Mouse (Mus musculus): ENCODE measurements at regions not wholly inside any gene's neighbourhood (a gene's known extent, or its start where the extent isn't known, plus 50 kb on each side); places are given as distances from the start of the nearest gene placed in this dataset.

DNA sequence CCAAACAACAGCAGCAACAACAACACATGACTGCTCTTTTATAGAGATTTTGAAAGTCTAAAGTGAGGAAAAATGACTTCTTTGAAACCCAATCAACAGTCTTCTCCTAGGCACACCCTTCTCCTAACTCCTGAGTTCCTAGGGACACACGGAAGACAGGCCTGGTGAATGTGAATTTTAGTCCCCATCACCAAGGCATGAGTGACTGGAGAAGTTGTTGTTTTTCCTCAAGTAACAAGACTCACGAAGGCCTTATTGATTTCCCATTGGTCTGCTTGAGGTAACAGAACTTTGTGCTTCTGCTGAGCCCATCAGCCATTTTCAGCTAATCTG, 209.2 kb upstream of the Pfn2 start:
- DNase-seq (ENCODE audit: low spot score), result no peak
- no peaks in the 10 kb centered on the region for H3K9me3 ChIP-seq
- WGBS, result 94% methylated on average over 2 of the region's 2 CpGs

DNA sequence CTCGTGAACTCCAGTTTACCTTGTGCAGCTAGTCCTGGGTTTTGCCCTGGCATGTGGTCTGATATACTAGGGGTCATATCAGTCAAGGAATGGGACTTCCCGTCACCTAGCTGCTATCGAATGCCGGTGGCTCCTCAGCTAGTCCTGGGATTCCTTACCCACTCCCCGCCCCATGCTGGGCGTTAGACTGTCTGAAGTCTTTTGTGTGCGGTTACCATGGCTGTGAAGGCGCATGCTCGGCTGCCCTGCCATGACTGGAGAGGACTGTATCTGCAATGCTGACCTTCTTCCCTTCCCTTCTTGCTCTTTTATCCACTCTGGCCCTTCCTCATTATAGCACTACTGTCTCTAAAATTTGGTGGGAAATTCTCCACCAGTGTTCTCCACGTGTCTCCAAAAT, 210.3 kb upstream of the Pfn2 start:
- no peak overlapping the region for H3K4me3 ChIP-seq
- peak overlapping the region; percentile 1 for H3K27ac ChIP-seq
- H3K4me1 ChIP-seq (replicated peaks), result peaks cover 16% of the 10 kb centered on the region
- no peaks in the 10 kb centered on the region for H3K9me3 ChIP-seq
- 32% methylated on average over 10 of the region's 10 CpGs for WGBS
- H3K27me3 ChIP-seq (ENCODE audit: insufficient read depth, poor library complexity, severe bottlenecking), result no peaks in the 10 kb centered on the region
- no peaks in the 10 kb centered on the region for H3K36me3 ChIP-seq
- peak; percentile 49 for DNase-seq (ENCODE audit: low spot score)

More for the DNA sequence above, 209.2 kb upstream of the Pfn2 start:
- H3K27ac ChIP-seq, result 0 out of 2 replicates have a peak overlapping the region, but pooled peaks have one; percentile 5
- H3K4me1 ChIP-seq (replicated peaks), result peaks cover 16% of the 10 kb centered on the region
- H3K4me3 ChIP-seq, result no peak overlapping the region
- no peaks in the 10 kb centered on the region for H3K27me3 ChIP-seq (ENCODE audit: insufficient read depth, poor library complexity, severe bottlenecking)
- no peaks in the 10 kb centered on the region for H3K36me3 ChIP-seq

DNA sequence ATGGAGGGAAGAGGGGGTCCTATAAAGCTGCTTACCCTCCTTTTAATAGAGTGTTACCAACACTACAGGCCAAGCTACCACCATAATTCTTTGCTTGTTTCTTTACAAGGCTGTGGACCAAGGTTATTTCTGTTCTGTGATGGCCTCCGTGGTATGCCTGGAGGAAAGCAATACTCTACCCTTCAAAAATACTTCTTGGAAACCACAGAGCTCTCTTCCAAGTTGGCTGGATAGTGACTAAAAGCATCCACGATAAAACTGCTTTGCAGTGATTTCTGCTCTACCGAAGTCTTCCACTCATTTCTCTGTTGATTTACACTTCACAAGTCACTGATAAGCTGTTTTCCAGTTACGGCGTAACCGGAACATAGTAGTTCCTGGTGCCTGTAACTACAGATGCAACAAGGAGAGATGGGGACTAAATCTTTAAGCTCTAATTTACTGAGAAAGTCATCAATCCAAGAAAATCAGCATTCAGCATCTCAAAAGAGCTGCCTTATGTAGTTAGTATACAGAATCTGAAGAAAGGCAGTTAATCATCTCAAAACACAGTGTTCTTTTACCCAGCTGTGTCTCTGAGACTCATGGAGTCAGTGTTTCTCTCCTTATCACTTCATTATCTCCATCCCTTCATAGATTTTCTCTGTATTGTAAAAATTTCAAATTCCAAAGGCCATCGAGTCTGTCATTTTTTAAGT, 216.1 kb upstream of the Pfn2 start:
- Histone ChIP-seq H3K27me3 (ENCODE audit: insufficient read depth, poor library complexity, severe bottlenecking) (no peaks in the 10 kb centered on the region), H3K4me1 (replicated peaks) (peaks cover 8% of the 10 kb centered on the region; the same call in 1 of the 2 replicates), H3K9me3 (no peaks in the 10 kb centered on the region), H3K27ac (no peak overlapping the region), H3K36me3 (no peaks in the 10 kb centered on the region), H3K4me3 (no peak overlapping the region)
- WGBS, result 93% methylated on average over 7 of the region's 7 CpGs
- DNase-seq (ENCODE audit: low spot score), result no peak

DNA sequence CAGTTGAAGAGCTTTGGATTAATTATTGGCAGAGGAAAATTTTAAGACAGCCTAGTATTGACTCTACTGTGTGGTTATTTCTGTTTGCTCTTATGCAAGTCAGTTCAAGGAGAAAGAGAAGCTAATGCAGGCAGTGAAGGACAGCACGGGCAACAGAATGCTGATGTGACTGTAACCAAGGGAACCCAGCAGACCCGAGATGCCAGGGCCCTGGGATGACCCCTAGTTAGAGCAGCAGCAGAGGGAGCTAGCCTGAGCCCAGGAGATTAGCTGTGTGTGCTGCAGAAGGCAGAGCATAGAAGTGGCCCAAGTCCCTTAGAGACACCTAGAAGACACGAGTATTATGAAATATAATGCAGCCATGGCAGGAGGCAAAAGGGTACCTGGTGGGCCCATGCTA, 223.7 kb upstream of the Pfn2 start:
- Histone ChIP-seq H3K9me3 (no peaks in the 10 kb centered on the region), H3K27ac (peak overlapping the region; percentile 84), H3K4me1 (replicated peaks) (peaks cover 15% of the 10 kb centered on the region), H3K36me3 (no peaks in the 10 kb centered on the region), H3K4me3 (no peak overlapping the region), H3K27me3 (ENCODE audit: insufficient read depth, poor library complexity, severe bottlenecking) (no peaks in the 10 kb centered on the region)
- DNase-seq (ENCODE audit: low spot score), result peak; percentile 39
- WGBS, result 33% methylated on average over 3 of the region's 3 CpGs

DNA sequence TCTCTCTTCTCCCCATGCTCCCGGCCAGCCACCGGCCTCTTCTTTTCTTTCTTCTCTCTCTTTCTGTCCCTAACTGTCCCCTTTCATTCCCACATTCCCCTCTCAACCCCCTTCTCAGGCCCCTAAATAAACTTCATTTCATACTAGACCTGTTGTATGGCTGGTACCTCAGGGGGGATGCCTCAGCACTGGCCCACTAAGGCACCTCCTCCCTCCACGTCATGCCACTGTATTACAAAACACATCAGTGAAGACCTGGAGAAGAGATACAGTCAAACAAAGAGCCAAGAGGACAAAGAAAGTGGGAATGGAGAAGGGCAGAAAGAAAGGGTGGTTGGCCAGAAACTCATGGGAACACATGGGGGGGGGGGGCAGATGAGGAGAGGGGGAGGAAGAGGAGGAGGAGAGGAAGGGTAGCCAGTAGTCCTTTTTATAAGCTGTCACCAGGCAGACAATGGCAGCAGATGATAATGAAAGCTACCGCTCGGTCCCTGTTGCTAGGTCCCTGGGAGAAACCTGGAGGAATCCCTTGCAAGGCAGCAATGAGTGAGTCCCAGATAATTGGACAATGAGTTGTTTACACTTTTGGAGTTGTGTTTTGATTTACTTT, 224.5 kb upstream of the Pfn2 start:
- Histone ChIP-seq H3K27ac (peak overlapping the region; percentile 84), H3K27me3 (ENCODE audit: insufficient read depth, poor library complexity, severe bottlenecking) (no peaks in the 10 kb centered on the region), H3K36me3 (no peaks in the 10 kb centered on the region), H3K9me3 (no peaks in the 10 kb centered on the region), H3K4me1 (replicated peaks) (peaks cover 15% of the 10 kb centered on the region), H3K4me3 (peak overlapping the region; percentile 11; the same call in 1 of the 2 replicates)
- WGBS, result 34% methylated on average over 5 of the region's 5 CpGs
- DNase-seq (ENCODE audit: low spot score), result peak; percentile 67

DNA sequence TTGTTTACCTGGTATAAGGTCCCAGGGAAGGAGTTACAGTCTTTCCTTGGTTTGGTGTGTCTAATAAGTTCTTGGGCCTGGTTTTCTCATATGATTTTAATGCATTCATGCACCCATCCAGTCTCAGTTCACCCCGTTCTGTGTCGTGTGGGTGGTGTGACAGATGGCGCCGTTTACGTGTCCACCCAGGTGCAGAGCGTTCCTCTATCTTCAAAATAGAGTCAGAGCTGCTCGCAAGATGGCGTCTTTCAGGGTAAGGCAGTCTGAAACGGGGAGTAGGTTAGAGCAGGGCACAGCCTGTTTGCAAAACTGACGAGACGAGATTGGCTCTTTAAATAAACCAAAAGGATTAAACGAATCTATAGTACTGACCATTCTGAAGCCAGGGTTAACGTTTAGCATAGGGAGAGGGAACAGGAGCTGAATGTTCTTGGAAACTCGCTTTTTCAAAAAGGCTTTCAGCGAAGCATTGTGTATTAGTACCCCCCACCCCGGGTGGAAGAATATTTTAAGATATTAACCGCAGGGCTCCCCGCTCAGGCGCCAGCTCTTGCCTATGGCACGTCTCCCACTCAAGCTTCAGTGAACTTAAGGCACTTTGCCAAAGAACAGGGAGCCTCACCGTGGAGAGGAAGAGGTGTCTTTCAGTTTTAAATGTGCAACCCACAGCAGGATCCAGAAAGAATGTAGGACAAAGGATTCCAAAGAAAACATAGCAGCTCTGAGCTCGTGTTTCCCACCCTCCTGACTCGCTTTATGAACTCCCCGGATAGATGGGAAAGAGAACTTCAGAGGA, 241.7 kb upstream of the Pfn2 start:
- WGBS, result 88% methylated on average over 24 of the region's 24 CpGs
- Histone ChIP-seq H3K4me3 (no peak overlapping the region), H3K4me1 (replicated peaks) (no peaks in the 10 kb centered on the region), H3K27ac (0 out of 2 replicates have a peak overlapping the region, but pooled peaks have one; percentile 5), H3K27me3 (ENCODE audit: insufficient read depth, poor library complexity, severe bottlenecking) (no peaks in the 10 kb centered on the region), H3K9me3 (no peaks in the 10 kb centered on the region), H3K36me3 (no peaks in the 10 kb centered on the region)
- no peak for DNase-seq (ENCODE audit: low spot score)

DNA sequence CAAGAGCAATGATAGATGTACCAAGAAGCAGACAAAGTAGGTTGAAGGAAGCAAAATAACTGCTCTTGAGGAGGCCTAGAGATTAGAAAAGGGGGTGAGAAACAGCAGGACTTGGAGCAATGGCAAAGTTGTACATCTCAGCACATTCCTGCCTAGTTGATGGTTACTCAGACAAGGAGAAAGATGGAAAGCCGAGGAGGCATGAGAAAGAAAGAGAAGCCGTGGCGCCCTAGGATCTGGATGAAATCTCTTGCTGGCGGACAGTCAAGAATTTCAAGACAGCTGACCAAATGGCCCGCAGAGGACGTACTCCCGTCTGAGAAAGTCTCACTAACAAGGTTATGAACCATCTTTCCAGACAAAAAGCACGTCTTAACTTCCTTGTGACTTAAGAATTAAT, 242.5 kb upstream of the Pfn2 start:
- H3K36me3 ChIP-seq, result no peaks in the 10 kb centered on the region
- no peaks in the 10 kb centered on the region for H3K27me3 ChIP-seq (ENCODE audit: insufficient read depth, poor library complexity, severe bottlenecking)
- no peaks in the 10 kb centered on the region for H3K4me1 ChIP-seq (replicated peaks)
- whole genome bisulfite sequencing, result 92% methylated on average over 8 of the region's 8 CpGs
- H3K27ac ChIP-seq, result no peak overlapping the region
- H3K9me3 ChIP-seq, result no peaks in the 10 kb centered on the region
- H3K4me3 ChIP-seq, result no peak overlapping the region
- no peak for DNase-seq (ENCODE audit: low spot score)

DNA sequence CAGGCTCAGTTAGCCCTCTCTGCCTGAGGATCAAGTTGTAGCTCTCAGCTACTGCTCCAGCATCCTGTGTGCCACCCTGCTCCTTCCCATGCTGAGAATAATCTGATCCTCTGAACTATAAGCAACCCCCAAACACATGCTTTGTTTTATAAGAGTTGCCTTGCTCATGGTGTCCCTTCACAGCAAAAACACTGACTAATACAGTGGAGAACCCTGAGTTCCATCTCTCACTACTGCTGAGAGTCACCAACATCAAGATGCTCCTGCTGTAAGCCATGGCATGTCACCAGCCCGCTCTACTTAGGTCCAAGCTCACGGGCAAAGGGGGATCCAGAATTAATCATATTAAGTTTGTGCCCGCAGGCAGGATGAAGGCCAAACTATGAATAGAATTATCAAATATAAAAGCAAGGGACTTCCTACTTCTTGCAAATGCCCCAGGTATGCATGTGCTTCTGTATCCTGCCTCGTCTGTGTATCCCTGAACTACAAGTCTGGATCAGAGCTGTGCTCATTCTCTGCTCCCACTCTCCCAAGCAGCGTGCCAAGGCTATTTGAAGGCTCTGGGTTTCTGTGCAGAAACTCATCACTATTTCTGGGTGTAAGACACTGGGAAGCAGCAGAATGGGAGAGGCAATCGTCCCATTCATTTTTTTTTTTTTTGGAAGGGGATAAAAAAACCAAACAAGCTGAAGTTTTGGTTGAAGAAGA, 243.7 kb upstream of the Pfn2 start:
- no peak overlapping the region for H3K27ac ChIP-seq
- no peak overlapping the region for H3K4me3 ChIP-seq
- no peaks in the 10 kb centered on the region for H3K27me3 ChIP-seq (ENCODE audit: insufficient read depth, poor library complexity, severe bottlenecking)
- WGBS, result 90% methylated on average over 6 of the region's 6 CpGs
- H3K36me3 ChIP-seq, result no peaks in the 10 kb centered on the region
- H3K9me3 ChIP-seq, result no peaks in the 10 kb centered on the region
- DNase-seq (ENCODE audit: low spot score), result no peak
- no peaks in the 10 kb centered on the region for H3K4me1 ChIP-seq (replicated peaks)

- Histone ChIP-seq H3K4me3 (no peak overlapping the region), H3K4me1 (replicated peaks) (0 out of 2 replicates have a peak, but pooled peaks cover 8% of the 10 kb centered on the region)
- 92% methylated on average over 5 of the region's 5 CpGs for WGBS
Measured at GRCm38 (mm10) chr3:58110911-58111476, 263.1 kb upstream of the Pfn2 start.

GRCm38 (mm10) chr3:58112431-58112856, 264.6 kb upstream of the Pfn2 start:
- H3K36me3 ChIP-seq, result no peaks in the 10 kb centered on the region
- H3K27ac ChIP-seq, result peak overlapping the region; percentile 30; the same call in 1 of the 2 replicates
- H3K4me3 ChIP-seq, result no peak overlapping the region
- H3K4me1 ChIP-seq (replicated peaks), result 0 out of 2 replicates have a peak, but pooled peaks cover 8% of the 10 kb centered on the region
- DNase-seq (ENCODE audit: low spot score), result peak; percentile 25
- WGBS, result 64% methylated on average over 7 of the region's 7 CpGs
- no peaks in the 10 kb centered on the region for H3K27me3 ChIP-seq (ENCODE audit: insufficient read depth, poor library complexity, severe bottlenecking)
- H3K9me3 ChIP-seq, result no peaks in the 10 kb centered on the region

More at GRCm38 (mm10) chr3:58110911-58111476, 263.1 kb upstream of the Pfn2 start:
- Histone ChIP-seq H3K27ac (no peak overlapping the region), H3K36me3 (no peaks in the 10 kb centered on the region), H3K27me3 (ENCODE audit: insufficient read depth, poor library complexity, severe bottlenecking) (no peaks in the 10 kb centered on the region), H3K9me3 (no peaks in the 10 kb centered on the region)
- DNase-seq (ENCODE audit: low spot score), result no peak

DNA sequence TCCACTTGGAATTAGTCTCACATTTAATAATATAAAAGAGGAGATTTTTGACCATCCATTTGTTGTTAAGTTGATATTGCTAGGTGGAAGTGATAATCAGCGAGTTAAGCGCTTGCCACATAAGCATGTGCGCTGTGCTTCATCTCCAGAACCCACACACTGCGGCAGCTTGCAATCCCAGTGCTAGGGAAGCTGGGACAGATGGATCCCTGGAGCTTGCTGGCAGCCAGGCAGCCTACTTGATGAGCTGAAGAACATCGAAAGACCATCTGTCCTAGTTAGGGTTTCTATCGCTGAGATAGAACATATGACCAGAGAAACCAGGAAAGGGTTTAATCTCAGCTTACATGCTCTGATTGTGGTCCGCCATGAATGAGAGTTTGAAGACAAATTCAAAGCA, 266.1 kb upstream of the Pfn2 start:
- H3K4me1 ChIP-seq (replicated peaks), result 0 out of 2 replicates have a peak, but pooled peaks cover 8% of the 10 kb centered on the region
- no peaks in the 10 kb centered on the region for H3K27me3 ChIP-seq (ENCODE audit: insufficient read depth, poor library complexity, severe bottlenecking)
- no peak for DNase-seq (ENCODE audit: low spot score)
- H3K4me3 ChIP-seq, result no peak overlapping the region
- no peaks in the 10 kb centered on the region for H3K9me3 ChIP-seq
- H3K27ac ChIP-seq, result no peak overlapping the region
- WGBS, result 94% methylated on average over 7 of the region's 7 CpGs
- no peaks in the 10 kb centered on the region for H3K36me3 ChIP-seq

DNA sequence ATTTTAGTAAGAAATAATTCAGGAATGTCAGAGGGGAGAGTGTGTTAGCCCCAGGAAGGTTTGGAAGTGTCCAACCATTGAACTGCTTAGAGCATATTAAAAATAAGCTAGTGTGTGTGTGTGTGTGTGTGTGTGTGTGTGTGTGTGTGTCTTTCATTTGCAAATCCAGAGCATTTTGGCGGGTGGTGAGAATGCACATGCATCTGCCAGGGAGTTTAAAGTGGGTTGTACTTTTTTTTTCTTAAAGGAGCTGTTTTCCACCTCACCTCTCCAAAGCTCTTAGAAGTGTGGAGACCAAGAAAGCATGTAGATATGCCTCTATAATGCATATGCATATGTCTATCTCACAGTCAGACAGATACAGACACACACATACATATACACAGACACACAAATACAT, 267.6 kb upstream of the Pfn2 start:
- Histone ChIP-seq H3K27me3 (ENCODE audit: insufficient read depth, poor library complexity, severe bottlenecking) (no peaks in the 10 kb centered on the region), H3K36me3 (no peaks in the 10 kb centered on the region), H3K4me3 (no peak overlapping the region), H3K27ac (no peak overlapping the region), H3K4me1 (replicated peaks) (0 out of 2 replicates have a peak, but pooled peaks cover 8% of the 10 kb centered on the region), H3K9me3 (no peaks in the 10 kb centered on the region)
- no peak for DNase-seq (ENCODE audit: low spot score)
- 73% methylated on average over 1 of the region's 1 CpGs for WGBS

Measured in hindbrain, embryonic 10.5 days (tissue).